Mouse (Mus musculus) liver, postnatal 0 days (tissue): ENCODE results near the gene Gm28557. TPM values are rescaled to one million over a fixed set of nuclear protein-coding genes. Genes with fewer than 3 reads are reported as not detected.

Experiments used
- ATAC-seq: fragments of 200-750 bp; cut with Nextera tagmentation; 2 replicates; pipeline ENCODE4 v1.8.0; 2017; ENCODE audit warnings: mild to moderate bottlenecking, moderate library complexity
- DNase-seq: peaks from one replicate; pipeline ENCODE4 v3.0.0-alpha.2; 2016
- H3K27ac ChIP-seq: fragments of 300-500 bp; sonication (generic); 2 replicates; pipeline ENCODE4 v1.5.1; 2014; ENCODE audit warnings: antibody characterized with exemption, moderate library complexity, mild to moderate bottlenecking, low read depth
- H3K27me3 ChIP-seq: fragments of 300-500 bp; sonication (generic); 2 replicates; pipeline ENCODE4 v1.6.1; 2014; ENCODE audit warnings: low read length, control low read depth, mixed read lengths; ENCODE audit not compliant: insufficient read depth
- H3K36me3 ChIP-seq: fragments of 300-500 bp; sonication (generic); replicated peaks from 2 replicates; pipeline ENCODE4 v1.6.1; 2014; ENCODE audit warnings: mild to moderate bottlenecking, control low read depth, low read length, moderate library complexity, mixed read lengths; ENCODE audit not compliant: insufficient read depth
- H3K4me1 ChIP-seq: fragments of 300-500 bp; sonication (generic); 2 replicates; pipeline ENCODE4 v1.6.1; 2014; ENCODE audit warnings: antibody characterized with exemption, mild to moderate bottlenecking, control low read depth; ENCODE audit not compliant: insufficient read depth
- H3K4me2 ChIP-seq: fragments of 300-500 bp; sonication (generic); 2 replicates; pipeline ENCODE4 v1.6.1; 2014; ENCODE audit warnings: low read depth, mild to moderate bottlenecking, low read length, moderate library complexity, mixed read lengths
- H3K4me3 ChIP-seq: fragments of 300-500 bp; sonication (generic); 2 replicates; pipeline ENCODE4 v1.5.1; 2014; ENCODE audit warnings: low read depth, low read length
- H3K9ac ChIP-seq: fragments of 300-500 bp; sonication (generic); replicated peaks from 2 replicates; pipeline ENCODE4 v1.6.1; 2014; ENCODE audit warnings: mild to moderate bottlenecking, moderate library complexity
- H3K9me3 ChIP-seq: fragments of 300-500 bp; sonication (generic); 2 replicates; pipeline ENCODE4 v1.6.1; 2016; ENCODE audit warnings: mild to moderate bottlenecking, control low read depth, low read length, mixed read lengths
- CTCF ChIP-seq: sonication (generic); IDR thresholded peaks from 2 replicates; pipeline ENCODE4 v1.5.1; 2016; ENCODE audit warnings: antibody characterized with exemption, low read depth
- EP300 ChIP-seq: IDR thresholded peaks from 2 replicates; pipeline ENCODE4 v1.6.1; 2016; ENCODE audit warnings: antibody characterized with exemption, low read depth, mild to moderate bottlenecking
- WGBS: fragments of 180-500 bp; shearing (Covaris S2); extraction: QIAGEN DNeasy Blood & Tissue Kit; methylation state at CpG from one replicate; pipeline ENCODE4 v1.1.7; 2014; ENCODE audit not compliant: insufficient replicate concordance; 5-methylcytosine and 5-hydroxymethylcytosine counted together
- polyA plus RNA-seq: library from polyadenylated mRNA; unstranded; fragments of >200 nt; fragmentation: Nextera tagmentation; extraction: Ambion mirVana; gene quantifications from 2 replicates; pipeline ENCODE4 v1.2.1, GENCODE M21; 2015

The Gm28557 gene
- polyA plus RNA-seq, 1 experiment from 2014 or later, result 2.2 TPM

DNA sequence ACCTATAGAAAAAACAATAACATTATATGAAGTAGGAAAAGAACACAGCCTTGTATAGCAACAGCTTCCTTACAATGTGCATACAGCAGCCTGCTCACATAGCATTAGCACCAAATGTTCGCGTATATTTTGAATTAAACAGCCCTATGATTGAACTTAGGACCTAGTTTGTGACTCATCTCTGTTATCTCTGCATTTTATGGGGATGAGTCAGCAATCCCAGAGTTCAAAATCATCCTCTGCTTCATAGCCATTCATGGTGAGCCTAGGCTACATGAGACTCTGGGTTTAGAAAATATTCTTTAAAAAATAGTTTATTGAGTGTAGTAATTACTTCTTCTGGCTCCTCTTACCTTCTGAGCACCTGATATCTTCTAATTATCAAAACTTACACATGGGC is 4.9 kb upstream of the Gm28557 start:
- Histone ChIP-seq H3K4me2 (no peak overlapping the region), H3K4me1 (0 out of 2 replicates have a peak, but pooled peaks cover 3% of the 10 kb centered on the region), H3K4me3 (no peak overlapping the region), H3K36me3 (no peaks in the 10 kb centered on the region), H3K9ac (no peak overlapping the region), H3K9me3 (no peaks in the 10 kb centered on the region), H3K27ac (no peak overlapping the region), H3K27me3 (no peaks in the 10 kb centered on the region)
- no peak for ATAC-seq
- DNase-seq, result no peak
- no peak for TF ChIP-seq EP300
- TF ChIP-seq CTCF, result no peak
- 79% methylated on average over 2 of the region's 2 CpGs for WGBS

DNA sequence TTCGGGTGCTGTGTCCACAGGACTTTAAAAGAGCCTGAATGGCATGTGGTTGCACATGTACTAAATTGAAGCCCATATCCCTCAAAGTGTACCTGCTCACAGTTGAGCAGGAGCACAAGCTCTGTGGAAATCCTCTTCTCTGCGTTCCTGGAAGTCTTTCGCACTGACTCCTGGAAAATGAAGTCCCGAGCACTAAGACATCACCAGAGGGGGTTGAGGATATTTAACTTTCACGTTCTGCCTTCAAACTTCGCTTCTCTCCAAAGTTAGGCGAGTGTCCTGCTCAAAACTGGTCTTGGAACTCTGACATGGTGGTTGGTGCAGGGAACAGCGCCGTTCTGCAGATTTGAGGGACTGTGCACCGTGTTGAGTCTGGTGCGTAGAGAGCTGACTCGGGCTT is 3.7 kb upstream of the Gm28557 start:
- no peaks in the 10 kb centered on the region for H3K27me3 ChIP-seq
- no peak overlapping the region for H3K4me2 ChIP-seq
- TF ChIP-seq EP300 (no peak), CTCF (no peak)
- no peak overlapping the region for H3K27ac ChIP-seq
- ATAC-seq (no peak), DNase-seq (no peak)
- no peak overlapping the region for H3K9ac ChIP-seq
- H3K4me1 ChIP-seq, result peaks cover 7% of the 10 kb centered on the region; the same call in 1 of the 2 replicates
- no peak overlapping the region for H3K4me3 ChIP-seq
- 77% methylated on average over 12 of the region's 12 CpGs for WGBS
- no peaks in the 10 kb centered on the region for H3K9me3 ChIP-seq
- H3K36me3 ChIP-seq, result no peaks in the 10 kb centered on the region

DNA sequence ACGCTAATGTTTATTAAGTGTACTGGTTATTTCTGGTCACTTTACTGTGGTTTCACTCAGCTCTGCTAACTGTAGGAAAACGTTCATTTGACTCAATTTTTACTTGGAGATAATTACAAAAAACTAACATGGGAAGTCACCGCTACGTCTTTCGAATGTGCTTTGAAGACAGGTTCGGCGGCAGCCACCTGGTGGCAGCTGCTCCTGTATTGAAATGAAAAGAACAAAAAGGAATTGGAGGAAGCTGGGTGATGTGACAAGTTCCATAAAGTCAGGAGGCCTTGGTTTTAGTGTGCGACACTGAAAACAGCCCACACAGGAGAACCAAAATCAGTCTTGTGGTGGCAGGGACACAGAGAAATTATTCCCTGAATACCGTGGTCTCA is 410 bp upstream of the Gm28557 start:
- Histone ChIP-seq H3K9ac (no peak overlapping the region; the same call in 1 of the 2 replicates), H3K27ac (no peak overlapping the region), H3K36me3 (no peaks in the 10 kb centered on the region), H3K27me3 (no peaks in the 10 kb centered on the region), H3K9me3 (no peaks in the 10 kb centered on the region), H3K4me1 (peaks cover 10% of the 10 kb centered on the region), H3K4me2 (peak overlapping the region; percentile 90), H3K4me3 (peak overlapping the region; percentile 71)
- DNase-seq (peak; percentile 55), ATAC-seq (peak; percentile 68)
- WGBS, result 5% methylated on average over 9 of the region's 9 CpGs
- TF ChIP-seq EP300 (no peak), CTCF (no peak)

DNA sequence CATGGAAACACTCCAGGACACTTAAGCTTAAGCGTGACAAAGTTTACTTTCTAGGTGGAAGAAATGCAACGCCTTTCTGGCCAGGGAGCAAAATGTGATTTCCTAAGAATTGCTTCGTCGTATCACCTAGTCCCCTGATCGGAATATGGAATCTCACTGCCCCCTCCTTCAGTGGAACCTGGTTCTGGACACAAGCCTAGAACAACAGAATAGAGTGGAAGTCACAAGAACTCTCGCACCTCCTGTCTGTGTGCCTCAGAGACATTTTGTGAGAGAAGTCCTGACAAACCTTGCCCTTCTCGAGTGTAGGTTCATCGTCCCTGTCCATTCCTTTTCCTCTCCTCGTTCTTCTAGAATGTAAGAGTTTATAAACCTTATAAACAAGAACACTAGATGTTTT is 723 bp downstream of the Gm28557 start:
- Histone ChIP-seq H3K9me3 (no peaks in the 10 kb centered on the region), H3K9ac (peak overlapping the region; percentile 70), H3K36me3 (no peaks in the 10 kb centered on the region), H3K27ac (peak overlapping the region; percentile 88), H3K4me1 (peaks cover 10% of the 10 kb centered on the region), H3K4me3 (peak overlapping the region; percentile 71), H3K4me2 (peak overlapping the region; percentile 90), H3K27me3 (no peaks in the 10 kb centered on the region)
- no peak for DNase-seq
- no peak for ATAC-seq
- WGBS, result 57% methylated on average over 9 of the region's 9 CpGs
- TF ChIP-seq EP300 (no peak), CTCF (no peak)

DNA sequence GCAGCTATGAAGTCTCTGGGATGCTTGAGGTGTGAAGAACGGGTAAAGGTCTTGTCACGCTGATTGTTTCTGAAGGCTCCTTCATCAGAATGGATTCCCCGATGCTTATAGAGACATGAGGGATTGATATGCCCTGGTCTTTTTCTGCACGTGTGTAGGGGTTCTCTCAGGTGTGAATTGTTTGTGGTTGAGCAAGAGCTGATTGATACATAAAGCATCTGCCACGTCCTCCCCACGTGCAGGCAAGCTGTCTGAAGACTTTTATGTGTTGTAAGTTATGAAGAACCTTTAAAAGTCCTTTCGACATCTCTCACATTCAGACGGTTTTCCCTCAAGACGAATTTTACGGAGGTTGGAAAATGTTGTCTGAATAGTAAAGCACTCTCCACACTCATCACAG is 10.5 kb downstream of the Gm28557 start, which contains the start of gene Zfp708:
Zfp708 (minus strand) TSS at position 101 of the 400 bp plus-strand sequence.
- H3K27me3 ChIP-seq, result no peaks in the 10 kb centered on the region
- H3K4me3 ChIP-seq, result no peak within 1 kb of the TSS
- no peak within 1 kb of the TSS for H3K4me2 ChIP-seq
- no peak for TF ChIP-seq CTCF
- no peak for TF ChIP-seq EP300
- DNase-seq, result no peak
- H3K4me1 ChIP-seq, result no peaks in the 10 kb centered on the region
- 90% methylated on average over 10 of the region's 10 CpGs for WGBS
- no peak within 1 kb of the TSS for H3K9ac ChIP-seq
- ATAC-seq, result no peak
- no peak within 1 kb of the TSS for H3K27ac ChIP-seq
- H3K36me3 ChIP-seq, result peaks cover 11% of the 10 kb centered on the region
- no peaks in the 10 kb centered on the region for H3K9me3 ChIP-seq

DNA sequence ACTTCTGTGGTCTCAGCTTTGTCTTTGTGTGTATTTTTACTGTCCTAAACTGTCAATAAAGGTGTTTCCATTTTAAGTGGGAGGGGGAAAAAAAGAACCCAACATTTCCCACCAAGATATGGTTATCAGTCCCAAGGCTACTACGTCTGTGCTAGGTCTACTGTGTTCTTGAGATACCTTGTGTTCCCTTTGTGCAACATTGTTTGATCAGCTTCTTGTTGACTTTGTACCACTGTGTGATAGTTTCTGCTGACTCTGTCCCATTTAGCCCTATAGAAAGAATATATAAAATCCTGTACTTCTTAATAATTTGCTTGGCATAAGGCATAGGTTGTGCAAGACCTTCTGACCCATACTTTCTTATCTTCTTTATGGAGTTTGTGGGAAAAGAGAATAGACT is 18.2 kb downstream of the Gm28557 start:
- Histone ChIP-seq H3K4me2 (no peak overlapping the region), H3K9ac (no peak overlapping the region), H3K4me1 (no peaks in the 10 kb centered on the region), H3K27me3 (no peaks in the 10 kb centered on the region), H3K27ac (no peak overlapping the region), H3K36me3 (0 out of 2 replicates have a peak, but pooled peaks cover 4% of the 10 kb centered on the region), H3K9me3 (no peaks in the 10 kb centered on the region), H3K4me3 (no peak overlapping the region)
- WGBS, result 50% methylated on average over 1 of the region's 1 CpGs
- no peak for TF ChIP-seq EP300
- ATAC-seq (no peak), DNase-seq (no peak)

DNA sequence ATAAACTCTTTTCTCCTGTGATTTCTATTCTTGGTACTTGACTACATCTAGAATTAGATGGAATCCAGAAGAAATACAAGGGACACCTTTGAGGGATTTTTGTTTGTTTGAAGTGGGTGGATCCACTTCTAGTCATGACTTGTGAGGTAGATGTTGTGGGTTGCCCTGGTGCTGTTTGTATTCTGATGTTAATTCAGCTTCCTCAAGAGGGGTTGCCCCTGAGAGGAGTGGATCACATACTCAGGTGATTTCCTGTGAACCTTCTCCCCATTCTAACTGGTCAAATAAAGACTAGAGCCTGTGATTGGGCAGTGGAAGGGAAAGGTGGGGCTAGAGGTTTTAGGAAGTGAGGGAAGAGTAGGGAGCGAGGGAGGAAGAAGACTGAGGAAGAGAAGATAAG is 26.5 kb downstream of the Gm28557 start:
- Histone ChIP-seq H3K4me2 (peak overlapping the region; percentile 76), H3K27me3 (no peaks in the 10 kb centered on the region), H3K4me3 (peak overlapping the region; percentile 68; the same call in 1 of the 2 replicates), H3K9ac (peak overlapping the region; percentile 67; the same call in 1 of the 2 replicates), H3K9me3 (no peaks in the 10 kb centered on the region), H3K27ac (peak overlapping the region; percentile 85), H3K4me1 (peaks cover 8% of the 10 kb centered on the region), H3K36me3 (no peaks in the 10 kb centered on the region)
- DNase-seq, result no peak
- WGBS, result 50% methylated on average over 1 of the region's 1 CpGs
- no peak for TF ChIP-seq EP300
- no peak for TF ChIP-seq CTCF
- no peak for ATAC-seq
